Mouse (Mus musculus): Measurements from ENCODE around the gene Jade1.

- TF ChIP-seq EP300 (IDR thresholded peaks at IDR 0.05; ENCODE audit: insufficient read depth, low read depth, low read length) = no peak
- TF ChIP-seq POLR2A (IDR thresholded peaks at IDR 0.05; ENCODE audit: insufficient read depth, low read depth, low read length) = no peak
- no peak for TF ChIP-seq CTCF (IDR thresholded peaks at IDR 0.05)
These were observed 16.6 kb downstream of the Jade1 start for GRCm38 (mm10) chr3:41572131-41572530.

All from heart, adult 2 months (tissue).